Mouse (Mus musculus) embryonic fibroblast, embryonic 13.5 days (primary cell): ENCODE results near the gene Wdr5.

Source experiments
- CTCF ChIP-seq: IDR thresholded peaks from 2 replicates; pipeline ENCODE4 v1.5.1; 2011; ENCODE audit warnings: mild to moderate bottlenecking, control low read depth, low read length, moderate library complexity, borderline replicate concordance; ENCODE audit not compliant: insufficient read depth
- POLR2A ChIP-seq: IDR thresholded peaks from 2 replicates; pipeline ENCODE4 v1.6.1; 2011; ENCODE audit warnings: low read depth, mild to moderate bottlenecking, control low read depth, low read length, moderate library complexity

DNA sequence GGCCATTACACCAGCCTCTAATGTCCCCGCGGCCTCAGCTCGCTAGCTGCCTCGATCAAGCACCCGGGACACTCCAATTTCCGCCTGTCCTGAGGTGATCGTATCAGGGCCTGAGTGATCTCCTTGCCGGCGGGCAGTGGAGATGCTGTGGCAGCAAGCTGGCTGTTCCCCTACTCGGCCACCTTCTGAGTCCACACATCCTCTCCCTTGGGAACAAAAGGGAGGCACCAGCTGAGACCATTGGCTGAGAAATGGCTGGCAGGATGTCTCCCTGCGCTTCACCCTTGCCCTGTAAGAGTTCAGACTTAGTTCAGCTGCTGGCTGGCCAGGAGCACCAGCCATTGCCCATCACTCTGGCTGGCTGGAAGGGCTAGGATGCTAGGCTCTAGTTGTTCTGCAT is 67.2 kb downstream of the Wdr5 start:
- TF ChIP-seq POLR2A = no peak
- no peak for TF ChIP-seq CTCF
